Mouse (Mus musculus) E14TG2a.4 (cell line): ENCODE data around the gene Isl2.

Source experiments
- H3K27me3 ChIP-seq: 2 replicates; pipeline ENCODE4 v1.6.1; 2014; ENCODE audit warnings: low read length, control low read depth; ENCODE audit not compliant: insufficient read depth
- H3K36me3 ChIP-seq: 2 replicates; pipeline ENCODE4 v1.6.1; 2014; ENCODE audit warnings: low read length, control low read depth; ENCODE audit not compliant: insufficient read depth
- H3K4me1 ChIP-seq: replicated peaks from 2 replicates; pipeline ENCODE4 v1.6.1; 2014; ENCODE audit warnings: low read depth, low read length, control low read depth
- H3K4me3 ChIP-seq: replicated peaks from 2 replicates; pipeline ENCODE4 v1.5.1; 2014; ENCODE audit warnings: mild to moderate bottlenecking, low read length
- H3K9me3 ChIP-seq: 2 replicates; pipeline ENCODE4 v1.6.1; 2014; ENCODE audit warnings: low read length, control low read depth
- CTCF ChIP-seq: conservative IDR thresholded peaks from 2 replicates; pipeline ENCODE4 v1.5.1; 2014; ENCODE audit warnings: low read length
- NANOG ChIP-seq: IDR thresholded peaks from 2 replicates; pipeline ENCODE4 v1.6.1; 2014; ENCODE audit warnings: borderline replicate concordance, low read length, mixed read lengths
- POU5F1 ChIP-seq: IDR thresholded peaks from 2 replicates; pipeline ENCODE4 v1.6.1; 2014; ENCODE audit warnings: low read length, borderline replicate concordance

Isl2 gene

GRCm38 (mm10) chr9:55568466-55569159 lies 30.1 kb downstream of the Isl2 start:
- H3K4me3 ChIP-seq = no peak overlapping the region
- H3K27me3 ChIP-seq = no peaks in the 10 kb centered on the region
- H3K9me3 ChIP-seq = no peaks in the 10 kb centered on the region
- TF ChIP-seq CTCF (no peak), NANOG (no peak), POU5F1 (no peak)
- no peaks in the 10 kb centered on the region for H3K36me3 ChIP-seq
- H3K4me1 ChIP-seq = no peaks in the 10 kb centered on the region

GRCm38 (mm10) chr9:55571071-55571470 lies 32.6 kb downstream of the Isl2 start:
- Histone ChIP-seq H3K36me3 (no peaks in the 10 kb centered on the region), H3K9me3 (no peaks in the 10 kb centered on the region), H3K27me3 (no peaks in the 10 kb centered on the region), H3K4me1 (no peaks in the 10 kb centered on the region), H3K4me3 (no peak overlapping the region)
- no peak for TF ChIP-seq NANOG
- no peak for TF ChIP-seq CTCF
- TF ChIP-seq POU5F1 = no peak

- no peaks in the 10 kb centered on the region for H3K9me3 ChIP-seq
These were observed 38.1 kb downstream of the Isl2 start for GRCm38 (mm10) chr9:55576571-55576970.

GRCm38 (mm10) chr9:55581414-55581813 lies 42.9 kb downstream of the Isl2 start:
- Histone ChIP-seq H3K9me3 (no peaks in the 10 kb centered on the region), H3K4me1 (no peaks in the 10 kb centered on the region), H3K4me3 (no peak overlapping the region), H3K36me3 (no peaks in the 10 kb centered on the region), H3K27me3 (0 out of 2 replicates have a peak, but pooled peaks cover under 1% of the 10 kb centered on the region)
- TF ChIP-seq NANOG = no peak
- no peak for TF ChIP-seq CTCF
- TF ChIP-seq POU5F1 = no peak

More at GRCm38 (mm10) chr9:55576571-55576970, 38.1 kb downstream of the Isl2 start:
- TF ChIP-seq CTCF (no peak), POU5F1 (no peak), NANOG (no peak)
- Histone ChIP-seq H3K4me3 (no peak overlapping the region), H3K4me1 (no peaks in the 10 kb centered on the region), H3K27me3 (no peaks in the 10 kb centered on the region), H3K36me3 (no peaks in the 10 kb centered on the region)

- Histone ChIP-seq H3K9me3 (no peaks in the 10 kb centered on the region), H3K36me3 (no peaks in the 10 kb centered on the region), H3K4me1 (no peaks in the 10 kb centered on the region), H3K4me3 (no peak overlapping the region), H3K27me3 (peaks cover 7% of the 10 kb centered on the region)
- TF ChIP-seq NANOG = no peak
- TF ChIP-seq CTCF = no peak
- no peak for TF ChIP-seq POU5F1
These were observed 47.7 kb downstream of the Isl2 start for GRCm38 (mm10) chr9:55586141-55586540.
